Mouse (Mus musculus): Measurements from ENCODE around the gene Zkscan17.

DNA sequence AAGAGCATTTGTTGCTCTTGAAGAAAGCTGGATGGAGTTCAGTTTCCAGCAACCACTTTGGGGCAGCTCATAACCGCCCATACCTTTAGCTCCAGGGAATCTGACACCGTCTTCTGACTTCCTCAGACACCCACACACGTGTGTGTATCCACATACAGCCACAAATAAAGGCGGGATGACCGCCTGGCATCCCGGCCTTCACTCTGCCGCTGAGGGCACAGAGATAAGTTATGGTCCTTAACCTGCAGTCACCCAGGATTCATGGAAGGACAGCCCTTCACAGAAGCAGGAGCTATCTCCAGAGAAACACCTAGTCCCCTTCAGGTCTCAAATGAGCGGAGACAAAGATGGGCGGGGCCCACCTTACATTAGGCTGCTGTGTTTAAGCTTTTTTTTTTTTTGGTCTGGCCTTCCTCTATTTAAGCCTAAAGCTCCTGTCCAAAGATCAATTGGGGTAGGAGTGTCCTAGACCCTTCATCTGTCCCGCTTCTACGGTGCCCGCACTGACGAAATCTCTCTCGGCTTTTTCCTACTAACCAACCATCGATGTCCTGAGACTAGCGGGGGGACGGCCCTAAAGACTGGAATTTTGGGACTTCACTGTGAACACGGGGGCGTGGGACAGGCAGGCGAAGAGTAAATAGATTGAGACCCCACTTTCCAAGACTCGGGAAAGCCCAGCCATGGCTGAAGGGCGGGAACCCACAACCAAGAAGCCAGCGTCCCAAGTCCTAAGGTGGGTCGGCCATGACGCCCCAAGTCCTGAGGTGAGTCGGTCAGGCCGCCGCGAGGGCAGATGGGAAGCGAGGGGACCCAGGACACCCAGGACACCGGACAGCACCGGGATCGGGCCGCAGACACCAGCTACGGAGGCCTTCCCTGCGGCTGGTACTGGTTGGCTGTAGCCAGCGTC is 54.9 kb downstream of the Zkscan17 start:
- no peak for TF ChIP-seq CTCF (IDR thresholded peaks at IDR 0.05; ENCODE audit: insufficient read depth, low read depth, low read length)
- no peak for TF ChIP-seq POLR2A (IDR thresholded peaks at IDR 0.05; ENCODE audit: insufficient read depth, low read depth, low read length)
